ENCODE assay signal across 13 mouse cellular contexts in the genomic region with DNA sequence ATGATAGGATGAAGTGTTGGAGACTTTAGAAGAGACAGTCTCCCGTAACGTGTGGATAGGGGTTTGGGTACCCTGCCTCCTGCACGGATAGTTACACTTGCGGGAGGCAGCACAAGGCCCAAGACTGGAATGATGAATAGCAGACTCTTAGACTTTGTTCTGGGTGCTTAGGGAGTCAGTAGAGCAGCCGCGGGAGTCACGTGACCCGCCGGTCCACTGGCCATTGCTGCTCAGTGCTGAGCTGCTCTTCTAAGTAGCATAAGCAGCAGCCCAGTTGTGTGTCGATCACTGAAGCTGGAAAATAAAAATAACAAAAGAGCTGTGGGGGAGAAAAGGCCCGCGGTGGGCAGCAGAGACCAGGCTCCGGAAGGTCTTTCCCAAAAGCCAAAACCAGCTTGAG.
DNase-seq lines count a peak whose midpoint lies in the region; ATAC-seq lines count a peak whose summit lies in the region.
"Had no signal": no experiment of that assay in that cellular context is flagged by ENCODE, and none has a peak within 500 bp of the region (broad histone marks: within the 10 kb centered on the region; RNA-seq: fewer than 3 reads in every experiment).

No protein-coding gene starts in this region.

- H3K27me3 ChIP-seq in forebrain, embryonic 10.5 days (ENCODE audit: poor library complexity, severe bottlenecking), result no peaks in the 10 kb centered on the region
- no peaks in the 10 kb centered on the region for H3K27me3 ChIP-seq in intestine, embryonic 14.5 days (replicated peaks; ENCODE audit: control insufficient read depth, insufficient read depth, low read length)
- H3K27me3 ChIP-seq: limb, embryonic 15.5 days; stomach, embryonic 15.5 days had no signal

- WGBS in forebrain, embryonic 10.5 days, result 50% methylated on average over 13 of the region's 13 CpGs
- 55% methylated on average over 13 of the region's 13 CpGs for WGBS in intestine, embryonic 14.5 days

- H3K36me3 ChIP-seq in forebrain, embryonic 10.5 days (replicated peaks), result peaks cover 28% of the 10 kb centered on the region
- H3K36me3 ChIP-seq in intestine, embryonic 14.5 days (ENCODE audit: control insufficient read depth, insufficient read depth, low read length), result peaks cover 6% of the 10 kb centered on the region; the same call in 1 of the 2 replicates
- H3K36me3 ChIP-seq: stomach, embryonic 15.5 days had no signal

- H3K9me3 ChIP-seq in forebrain, embryonic 10.5 days, result no peaks in the 10 kb centered on the region
- H3K9me3 ChIP-seq in intestine, embryonic 14.5 days (ENCODE audit: control insufficient read depth, low read length), result no peaks in the 10 kb centered on the region
- H3K9me3 ChIP-seq: limb, embryonic 15.5 days; stomach, embryonic 15.5 days had no signal

- H3K4me2 ChIP-seq in intestine, embryonic 14.5 days (ENCODE audit: low read length), result no peak overlapping the region; the same call in 1 of the 2 replicates
- H3K4me2 ChIP-seq: limb, embryonic 15.5 days; stomach, embryonic 15.5 days had no signal

- peak overlapping the region; percentile 51 for H3K27ac ChIP-seq in forebrain, embryonic 10.5 days
- H3K27ac ChIP-seq in intestine, embryonic 14.5 days (ENCODE audit: low read depth), result peak overlapping the region; percentile 27; the same call in 1 of the 2 replicates
- H3K27ac ChIP-seq: limb, embryonic 15.5 days had no signal

- DNase-seq in 3134 (ENCODE audit: extremely low read depth, insufficient read length, low spot score), result peak; percentile 9
- DNase-seq in forebrain, embryonic 10.5 days (ENCODE audit: extremely low spot score, low spot score), result no peak
- no peak for DNase-seq in intestine, embryonic 14.5 days (ENCODE audit: low spot score)
- DNase-seq in kidney, postnatal 36 days, result peak; percentile 74 to 78
- DNase-seq in spleen, postnatal 14 days (ENCODE audit: low spot score in 2 of 2), result no peak
- no peak for DNase-seq in thymus, adult 18-20 months
- DNase-seq in thymus, postnatal 36 days, result no peak
- DNase-seq in urinary bladder, postnatal 4 days (ENCODE audit: low spot score in 2 of 2), result no peak
- DNase-seq: cerebellum, adult 11 months; lung, postnatal 4 days had no signal

- peaks cover 59% of the 10 kb centered on the region for H3K4me1 ChIP-seq in forebrain, embryonic 10.5 days
- H3K4me1 ChIP-seq in intestine, embryonic 14.5 days (replicated peaks; ENCODE audit: control insufficient read depth, insufficient read depth, low read length), result peaks cover 18% of the 10 kb centered on the region; the same call in 1 of the 2 replicates

- no peak overlapping the region for H3K4me3 ChIP-seq in forebrain, embryonic 10.5 days
- no peak overlapping the region for H3K4me3 ChIP-seq in intestine, embryonic 14.5 days (ENCODE audit: low read depth, low read length)
- H3K4me3 ChIP-seq: limb, embryonic 15.5 days; stomach, embryonic 15.5 days had no signal

- 0 out of 2 replicates have a peak, but pooled peaks have one; percentile 51 for ATAC-seq in intestine, embryonic 14.5 days (replicated peaks; ENCODE audit: low FRiP score, low TSS enrichment, low read depth)
- ATAC-seq: CD4-positive, CD25-positive, alpha-beta regulatory T cell, adult 4 months had no signal

- H3K9ac ChIP-seq in intestine, embryonic 14.5 days (ENCODE audit: low read length), result no peak overlapping the region
- H3K9ac ChIP-seq: limb, embryonic 15.5 days; stomach, embryonic 15.5 days had no signal

Comparison
In these comparisons a context has a peak if more than half of its experiments do, and no peak if none do; other contexts are left out.
1. DNase-seq: peak in 3134 (single experiment) and kidney, postnatal 36 days (2 of 2); none in forebrain, embryonic 10.5 days (single experiment), intestine, embryonic 14.5 days (single experiment), spleen, postnatal 14 days (0 of 2), thymus, adult 18-20 months (0 of 2), thymus, postnatal 36 days (0 of 2) and urinary bladder, postnatal 4 days (0 of 2).